In genomic region chr1:155097354-155097753, GRCm38 (mm10) we compare ENCODE assay signal across 8 mouse cellular contexts. TPM values are rescaled to one million over a fixed set of nuclear protein-coding genes. Genes with fewer than 3 reads are reported as not detected.
DNase-seq lines count a peak whose midpoint lies in the region; ATAC-seq and TF ChIP-seq lines count a peak whose summit lies in the region.

No protein-coding gene starts in this region.

- H3K4me1 ChIP-seq in E14TG2a.4 (replicated peaks; ENCODE audit: low read depth, low read length): peaks cover 30% of the 10 kb centered on the region
- peaks cover 50% of the 10 kb centered on the region for H3K4me1 ChIP-seq in forebrain, embryonic 14.5 days (ENCODE audit: control insufficient read depth, insufficient read depth, low read length)
- H3K4me1 ChIP-seq in liver, embryonic 16.5 days (ENCODE audit: control insufficient read depth, low read depth, low read length): peaks cover 5% of the 10 kb centered on the region

- H3K27ac ChIP-seq in forebrain, embryonic 14.5 days (ENCODE audit: low read depth, low read length): 0 out of 2 replicates have a peak overlapping the region, but pooled peaks have one; percentile 89
- H3K27ac ChIP-seq in liver, embryonic 16.5 days (ENCODE audit: low read length): peak overlapping the region; percentile 94

- no peaks in the 10 kb centered on the region for H3K36me3 ChIP-seq in E14TG2a.4 (ENCODE audit: insufficient read depth, low read length)
- peaks cover 4% of the 10 kb centered on the region; the same call in 1 of the 2 replicates for H3K36me3 ChIP-seq in forebrain, embryonic 14.5 days (ENCODE audit: control insufficient read depth, insufficient read depth, low read length)
- H3K36me3 ChIP-seq in liver, embryonic 16.5 days (ENCODE audit: control insufficient read depth, insufficient read depth): no peaks in the 10 kb centered on the region
- peaks cover 4% of the 10 kb centered on the region for H3K36me3 ChIP-seq in splenic B cell, adult 2 months (ENCODE audit: control insufficient read depth, insufficient read depth, low read length, poor library complexity, severe bottlenecking)

- no peak for TF ChIP-seq CTCF in E14TG2a.4 (conservative IDR thresholded peaks at IDR 0.05; ENCODE audit: low read length)

- peak overlapping the region; percentile 70 for H3K4me2 ChIP-seq in forebrain, embryonic 14.5 days (ENCODE audit: low read length)
- peak overlapping the region; percentile 69 for H3K4me2 ChIP-seq in liver, embryonic 16.5 days (ENCODE audit: low read depth, low read length)

- peak overlapping the region; percentile 84; the same call in 1 of the 2 replicates for H3K4me3 ChIP-seq in E14TG2a.4 (replicated peaks; ENCODE audit: low read length)
- H3K4me3 ChIP-seq in forebrain, embryonic 14.5 days (ENCODE audit: low read depth, low read length): peak overlapping the region; percentile 98
- peak overlapping the region; percentile 96 for H3K4me3 ChIP-seq in liver, embryonic 16.5 days (ENCODE audit: low read depth, low read length)

- peaks cover 63% of the 10 kb centered on the region for H3K27me3 ChIP-seq in E14TG2a.4 (ENCODE audit: insufficient read depth, low read length)
- no peaks in the 10 kb centered on the region for H3K27me3 ChIP-seq in forebrain, embryonic 14.5 days (replicated peaks; ENCODE audit: control insufficient read depth, insufficient read depth, low read length)
- no peaks in the 10 kb centered on the region for H3K27me3 ChIP-seq in liver, embryonic 16.5 days (ENCODE audit: control insufficient read depth, insufficient read depth, low read depth, low read length)
- no peaks in the 10 kb centered on the region for H3K27me3 ChIP-seq in splenic B cell, adult 2 months (ENCODE audit: control insufficient read depth, insufficient read depth, low read length, poor library complexity, severe bottlenecking)

- no peaks in the 10 kb centered on the region for H3K9me3 ChIP-seq in E14TG2a.4 (ENCODE audit: low read length)
- no peaks in the 10 kb centered on the region for H3K9me3 ChIP-seq in forebrain, embryonic 14.5 days (replicated peaks; ENCODE audit: control insufficient read depth, low read length)
- no peaks in the 10 kb centered on the region for H3K9me3 ChIP-seq in liver, embryonic 16.5 days (replicated peaks; ENCODE audit: control insufficient read depth, low read length)

- intact Hi-C loops in left cerebral cortex, postnatal 36 days (cut with DNase I): loop anchor here (5.0 kb wide), 3 partner anchors 60 to 120 kb away; partner anchors contain the start of gene Stx6

- peak; percentile 67 for DNase-seq in 416B (ENCODE audit: low read depth)
- peak; percentile 39 for DNase-seq in forebrain, embryonic 14.5 days (ENCODE audit: low spot score)
- DNase-seq in splenic B cell, adult 2 months (ENCODE audit: low read depth, low spot score): peak; percentile 68
- DNase-seq in right cerebral cortex, postnatal 14 days: no peak
- no peak for DNase-seq in urinary bladder, adult 18-20 months (ENCODE audit: low spot score in 2 of 2)
- DNase-seq in left cerebral cortex, postnatal 36 days (ENCODE audit: low spot score in 2 of 2): no peak

- 20% methylated on average over 6 of the region's 6 CpGs for WGBS in forebrain, embryonic 14.5 days
- 7% methylated on average over 6 of the region's 6 CpGs for WGBS in liver, embryonic 16.5 days (ENCODE audit: insufficient replicate concordance)

- H3K9ac ChIP-seq in forebrain, embryonic 14.5 days (ENCODE audit: low read length): peak overlapping the region; percentile 100
- peak overlapping the region; percentile 99 for H3K9ac ChIP-seq in liver, embryonic 16.5 days (ENCODE audit: low read depth, low read length)

- no peak for ATAC-seq in forebrain, embryonic 14.5 days
- peak; percentile 47 for ATAC-seq in liver, embryonic 16.5 days (ENCODE audit: low read depth)

RNA-seq across cellular contexts. Expression of gene Ier5, which starts 2.1 kb away (rescaled TPM):
- 19.5 and 24.6 TPM in 2 replicates for polyA plus RNA-seq in forebrain, embryonic 14.5 days (2014; fragmentation: Nextera tagmentation; extraction: Ambion mirVana)
- polyA plus RNA-seq in liver, embryonic 16.5 days (2015; fragmentation: Nextera tagmentation; extraction: Ambion mirVana): 1.3 and 1.6 TPM in 2 replicates
- 10 to 100 TPM; 49.2 to 64.5 TPM for total RNA-seq in left cerebral cortex, postnatal 36 days (2021)

RNA-seq across cellular contexts. Expression of gene Mr1, which starts 49.3 kb away (rescaled TPM):
- polyA plus RNA-seq in forebrain, embryonic 14.5 days (2014; fragmentation: Nextera tagmentation; extraction: Ambion mirVana): 0.80 and 1.2 TPM in 2 replicates
- 0.56 and 1.1 TPM in 2 replicates for polyA plus RNA-seq in liver, embryonic 16.5 days (2015; fragmentation: Nextera tagmentation; extraction: Ambion mirVana)
- total RNA-seq in left cerebral cortex, postnatal 36 days (2021): 1 to 10 TPM; 1.8 to 2.4 TPM

Comparison
In these comparisons a context has a peak if more than half of its experiments do, and no peak if none do; other contexts are left out.
1. DNase-seq: peak in 416B (single experiment), forebrain, embryonic 14.5 days (single experiment) and splenic B cell, adult 2 months (single experiment); none in right cerebral cortex, postnatal 14 days (single experiment), urinary bladder, adult 18-20 months (0 of 2) and left cerebral cortex, postnatal 36 days (0 of 2).
2. Peak in every context shown above with its lines, with median percentiles within 50 percentile points of each other: H3K4me3 ChIP-seq.